Mouse (Mus musculus): ENCODE measurements at regions not wholly inside any gene's neighbourhood (a gene's known extent, or its start where the extent isn't known, plus 50 kb on each side); places are given as distances from the start of the nearest gene placed in this dataset.

- WGBS (ENCODE audit: insufficient replicate concordance) = 22% methylated on average over 3 of the region's 3 CpGs
- ATAC-seq = no peak
- no peak overlapping the region for H3K4me2 ChIP-seq (ENCODE audit: low read depth, low read length)
Observed at GRCm38 (mm10) chr12:56250262-56250661, 95.4 kb downstream of the Mbip start.

GRCm38 (mm10) chr12:56246406-56246805 is 99.3 kb downstream of the Mbip start:
- Histone ChIP-seq H3K27ac (ENCODE audit: low read depth) (no peak overlapping the region), H3K4me1 (ENCODE audit: insufficient read depth) (no peaks in the 10 kb centered on the region), H3K4me3 (ENCODE audit: low read depth, low read length) (no peak overlapping the region), H3K9ac (replicated peaks) (no peak overlapping the region), H3K36me3 (replicated peaks; ENCODE audit: insufficient read depth, low read length) (no peaks in the 10 kb centered on the region), H3K27me3 (ENCODE audit: insufficient read depth, low read length) (no peaks in the 10 kb centered on the region), H3K4me2 (ENCODE audit: low read depth, low read length) (no peak overlapping the region), H3K9me3 (ENCODE audit: low read length) (no peaks in the 10 kb centered on the region)
- DNase-seq (no peak), ATAC-seq (no peak)
- TF ChIP-seq CTCF (IDR thresholded peaks at IDR 0.05; ENCODE audit: low read depth) (no peak), EP300 (IDR thresholded peaks at IDR 0.05; ENCODE audit: low read depth) (no peak)
- 80% methylated on average over 7 of the region's 7 CpGs for WGBS (ENCODE audit: insufficient replicate concordance)

More at GRCm38 (mm10) chr12:56250262-56250661, 95.4 kb downstream of the Mbip start:
- H3K9me3 ChIP-seq (ENCODE audit: low read length) = no peaks in the 10 kb centered on the region
- no peaks in the 10 kb centered on the region for H3K27me3 ChIP-seq (ENCODE audit: insufficient read depth, low read length)
- no peak for DNase-seq
- TF ChIP-seq EP300 (IDR thresholded peaks at IDR 0.05; ENCODE audit: low read depth) (no peak), CTCF (IDR thresholded peaks at IDR 0.05; ENCODE audit: low read depth) (no peak)
- no peaks in the 10 kb centered on the region for H3K4me1 ChIP-seq (ENCODE audit: insufficient read depth)
- no peak overlapping the region for H3K4me3 ChIP-seq (ENCODE audit: low read depth, low read length)
- no peaks in the 10 kb centered on the region for H3K36me3 ChIP-seq (replicated peaks; ENCODE audit: insufficient read depth, low read length)
- H3K27ac ChIP-seq (ENCODE audit: low read depth) = no peak overlapping the region
- no peak overlapping the region for H3K9ac ChIP-seq (replicated peaks)

GRCm38 (mm10) chr12:56242803-56243202 is 102.9 kb downstream of the Mbip start:
- H3K27me3 ChIP-seq (ENCODE audit: insufficient read depth, low read length) = no peaks in the 10 kb centered on the region
- H3K27ac ChIP-seq (ENCODE audit: low read depth) = no peak overlapping the region
- H3K36me3 ChIP-seq (replicated peaks; ENCODE audit: insufficient read depth, low read length) = no peaks in the 10 kb centered on the region
- TF ChIP-seq CTCF (IDR thresholded peaks at IDR 0.05; ENCODE audit: low read depth) (no peak), EP300 (IDR thresholded peaks at IDR 0.05; ENCODE audit: low read depth) (no peak)
- no peak for DNase-seq
- no peaks in the 10 kb centered on the region for H3K9me3 ChIP-seq (ENCODE audit: low read length)
- H3K4me3 ChIP-seq (ENCODE audit: low read depth, low read length) = no peak overlapping the region
- H3K4me2 ChIP-seq (ENCODE audit: low read depth, low read length) = no peak overlapping the region
- H3K4me1 ChIP-seq (ENCODE audit: insufficient read depth) = no peaks in the 10 kb centered on the region
- no peak overlapping the region for H3K9ac ChIP-seq (replicated peaks)
- no peak for ATAC-seq
- WGBS (ENCODE audit: insufficient replicate concordance) = 42% methylated on average over 5 of the region's 5 CpGs

GRCm38 (mm10) chr12:56241735-56242134 is 104.0 kb downstream of the Mbip start:
- Histone ChIP-seq H3K9me3 (ENCODE audit: low read length) (no peaks in the 10 kb centered on the region), H3K27ac (ENCODE audit: low read depth) (no peak overlapping the region), H3K27me3 (ENCODE audit: insufficient read depth, low read length) (no peaks in the 10 kb centered on the region), H3K4me1 (ENCODE audit: insufficient read depth) (no peaks in the 10 kb centered on the region), H3K4me2 (ENCODE audit: low read depth, low read length) (no peak overlapping the region), H3K36me3 (replicated peaks; ENCODE audit: insufficient read depth, low read length) (no peaks in the 10 kb centered on the region), H3K4me3 (ENCODE audit: low read depth, low read length) (no peak overlapping the region), H3K9ac (replicated peaks) (no peak overlapping the region)
- TF ChIP-seq CTCF (IDR thresholded peaks at IDR 0.05; ENCODE audit: low read depth) (peak; percentile 77), EP300 (IDR thresholded peaks at IDR 0.05; ENCODE audit: low read depth) (no peak)
- 28% methylated on average over 5 of the region's 5 CpGs for WGBS (ENCODE audit: insufficient replicate concordance)
- no peak for ATAC-seq
- DNase-seq = peak; percentile 46

GRCm38 (mm10) chr12:56240206-56240605 is 105.5 kb downstream of the Mbip start:
- TF ChIP-seq EP300 (IDR thresholded peaks at IDR 0.05; ENCODE audit: low read depth) (no peak), CTCF (IDR thresholded peaks at IDR 0.05; ENCODE audit: low read depth) (no peak)
- WGBS (ENCODE audit: insufficient replicate concordance) = 48% methylated on average over 12 of the region's 12 CpGs
- Histone ChIP-seq H3K9ac (replicated peaks) (no peak overlapping the region), H3K27ac (ENCODE audit: low read depth) (no peak overlapping the region), H3K4me1 (ENCODE audit: insufficient read depth) (no peaks in the 10 kb centered on the region), H3K4me3 (ENCODE audit: low read depth, low read length) (no peak overlapping the region), H3K36me3 (replicated peaks; ENCODE audit: insufficient read depth, low read length) (no peaks in the 10 kb centered on the region), H3K27me3 (ENCODE audit: insufficient read depth, low read length) (no peaks in the 10 kb centered on the region), H3K9me3 (ENCODE audit: low read length) (no peaks in the 10 kb centered on the region), H3K4me2 (ENCODE audit: low read depth, low read length) (no peak overlapping the region)
- DNase-seq (no peak), ATAC-seq (no peak)

GRCm38 (mm10) chr12:56234571-56234970 is 111.1 kb downstream of the Mbip start:
- Histone ChIP-seq H3K27ac (ENCODE audit: low read depth) (no peak overlapping the region), H3K27me3 (ENCODE audit: insufficient read depth, low read length) (no peaks in the 10 kb centered on the region), H3K4me1 (ENCODE audit: insufficient read depth) (no peaks in the 10 kb centered on the region), H3K4me2 (ENCODE audit: low read depth, low read length) (no peak overlapping the region), H3K36me3 (replicated peaks; ENCODE audit: insufficient read depth, low read length) (no peaks in the 10 kb centered on the region), H3K9ac (replicated peaks) (no peak overlapping the region), H3K9me3 (ENCODE audit: low read length) (0 out of 2 replicates have a peak, but pooled peaks cover 4% of the 10 kb centered on the region), H3K4me3 (ENCODE audit: low read depth, low read length) (no peak overlapping the region)
- ATAC-seq (no peak), DNase-seq (no peak)
- 75% methylated on average over 6 of the region's 6 CpGs for WGBS (ENCODE audit: insufficient replicate concordance)
- TF ChIP-seq EP300 (IDR thresholded peaks at IDR 0.05; ENCODE audit: low read depth) (no peak), CTCF (IDR thresholded peaks at IDR 0.05; ENCODE audit: low read depth) (no peak)

GRCm38 (mm10) chr12:56233209-56233608 is 112.5 kb downstream of the Mbip start:
- no peak overlapping the region for H3K4me2 ChIP-seq (ENCODE audit: low read depth, low read length)
- ATAC-seq = no peak

More at GRCm38 (mm10) chr12:56233209-56233608, 112.5 kb downstream of the Mbip start:
- DNase-seq = no peak
- no peaks in the 10 kb centered on the region for H3K27me3 ChIP-seq (ENCODE audit: insufficient read depth, low read length)
- no peak overlapping the region for H3K4me3 ChIP-seq (ENCODE audit: low read depth, low read length)
- no peak overlapping the region for H3K27ac ChIP-seq (ENCODE audit: low read depth)
- no peak for TF ChIP-seq CTCF (IDR thresholded peaks at IDR 0.05; ENCODE audit: low read depth)
- TF ChIP-seq EP300 (IDR thresholded peaks at IDR 0.05; ENCODE audit: low read depth) = no peak
- 0 out of 2 replicates have a peak, but pooled peaks cover 4% of the 10 kb centered on the region for H3K9me3 ChIP-seq (ENCODE audit: low read length)
- H3K36me3 ChIP-seq (replicated peaks; ENCODE audit: insufficient read depth, low read length) = no peaks in the 10 kb centered on the region
- H3K9ac ChIP-seq (replicated peaks) = no peak overlapping the region
- no peaks in the 10 kb centered on the region for H3K4me1 ChIP-seq (ENCODE audit: insufficient read depth)
